Mouse (Mus musculus) retina, embryonic 14.5 days (tissue): ENCODE data around the gene Psmb9.
"Not testable (repeated sequence)": the region's sequence is repeated elsewhere in the genome, so short reads cannot be mapped to it uniquely, and the experiment has no call there.

Experiments
- DNase-seq: peaks from one replicate; pipeline ENCODE4 v3.0.0-alpha.2; 2015; ENCODE audit warnings: low spot score

The Psmb9 gene

DNA sequence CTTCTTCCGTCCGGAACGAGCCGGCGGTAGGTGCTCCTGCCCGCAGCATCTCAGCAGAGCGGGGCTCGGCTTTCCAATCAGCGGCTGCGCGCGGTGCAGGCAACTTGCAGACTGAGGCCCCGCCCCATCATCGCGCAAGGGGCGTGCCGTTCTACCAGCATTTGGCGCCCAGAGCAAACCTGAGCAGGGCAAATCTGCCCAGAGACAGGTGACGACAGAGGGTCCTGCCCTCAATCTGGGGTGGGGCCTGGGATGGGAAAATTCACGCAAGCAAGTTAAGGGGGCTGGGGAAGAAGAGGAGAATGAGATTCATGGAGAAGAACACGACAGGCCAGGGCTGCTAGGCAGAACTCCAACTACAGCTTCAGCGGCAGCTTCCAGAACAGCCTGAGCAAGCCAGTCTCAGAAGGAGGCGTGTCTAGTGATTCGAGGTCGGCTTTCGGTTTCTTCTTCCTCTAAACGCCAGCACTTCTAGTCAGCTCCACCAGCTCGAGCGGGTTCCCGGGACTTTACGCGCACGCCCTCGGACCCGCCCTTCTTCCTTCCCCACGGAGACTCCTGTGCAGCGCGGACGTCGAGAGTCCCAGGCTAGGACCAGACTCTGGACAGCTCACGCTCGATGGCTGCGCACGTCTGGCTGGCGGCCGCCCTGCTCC lies at the start of gene Psmb9, which contains the start of gene Tap1:
TSS of gene Psmb9 (minus strand) at position 504 of the 656 bp plus-strand sequence.
TSS of gene Tap1 (plus strand) at position 293 of the 656 bp plus-strand sequence.
- DNase-seq = peak; percentile 95

- DNase-seq = no peak
Measured at GRCm38 (mm10) chr17:34236691-34237090, 49.1 kb upstream of the Psmb9 start.

- peak; percentile 84 for DNase-seq
Measured at GRCm38 (mm10) chr17:34234926-34235325, 47.4 kb upstream of the Psmb9 start.

DNA sequence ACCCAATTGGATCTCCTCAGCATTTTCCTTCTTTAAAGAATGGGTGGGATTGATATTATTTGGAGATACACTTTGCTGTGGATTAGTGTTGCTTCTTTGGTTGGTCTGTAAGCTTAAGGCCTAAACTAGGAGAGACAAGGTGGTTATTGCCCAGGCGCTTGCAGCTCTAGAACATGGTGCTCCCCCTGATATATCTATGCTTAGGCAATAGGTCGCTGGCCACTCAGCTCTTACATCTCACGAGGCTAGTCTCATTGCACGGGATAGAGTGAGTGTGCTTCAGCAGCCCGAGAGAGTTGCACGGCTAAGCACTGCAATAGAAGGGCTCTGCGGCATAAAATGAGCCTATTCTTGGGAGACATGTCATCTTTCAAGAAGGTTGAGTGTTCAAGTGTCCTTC lies 44.5 kb upstream of the Psmb9 start:
- DNase-seq = not testable (repeated sequence)

DNA sequence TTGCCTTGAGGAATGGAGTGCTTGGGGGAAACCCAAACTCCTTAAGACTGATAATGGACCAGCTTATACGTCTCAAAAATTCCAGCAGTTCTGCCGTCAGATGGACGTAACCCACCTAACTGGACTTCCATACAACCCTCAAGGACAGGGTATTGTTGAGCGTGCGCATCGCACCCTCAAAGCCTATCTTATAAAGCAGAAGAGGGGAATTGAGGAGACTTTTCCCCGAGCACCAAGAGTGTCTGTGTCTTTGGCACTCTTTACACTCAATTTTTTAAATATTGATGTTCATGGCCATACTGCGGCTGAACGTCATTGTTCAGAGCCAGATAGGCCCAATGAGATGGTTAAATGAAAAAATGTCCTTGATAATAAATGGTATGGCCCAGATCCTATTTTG lies 43.4 kb upstream of the Psmb9 start:
- DNase-seq = not testable (repeated sequence)

DNA sequence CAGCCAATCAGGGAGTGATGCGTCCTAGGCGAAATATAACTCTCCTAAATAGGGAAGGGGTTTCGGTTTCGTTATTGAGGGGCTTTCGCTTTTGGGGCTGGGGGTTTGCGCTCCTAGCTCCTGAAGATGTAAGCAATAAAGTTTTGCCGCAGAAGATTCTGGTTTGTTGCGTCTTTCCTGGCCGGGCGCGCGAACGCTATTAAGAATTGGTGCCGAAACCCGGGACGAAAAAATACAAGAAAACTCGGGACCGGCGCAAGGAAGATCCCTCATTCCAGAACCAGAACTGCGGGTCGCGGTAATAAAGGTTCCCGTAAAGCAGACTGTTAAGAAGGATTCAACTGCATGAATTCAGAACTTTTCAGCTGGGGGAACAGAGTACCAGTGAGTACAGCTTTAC lies 38.3 kb upstream of the Psmb9 start:
- DNase-seq = not testable (repeated sequence)

DNA sequence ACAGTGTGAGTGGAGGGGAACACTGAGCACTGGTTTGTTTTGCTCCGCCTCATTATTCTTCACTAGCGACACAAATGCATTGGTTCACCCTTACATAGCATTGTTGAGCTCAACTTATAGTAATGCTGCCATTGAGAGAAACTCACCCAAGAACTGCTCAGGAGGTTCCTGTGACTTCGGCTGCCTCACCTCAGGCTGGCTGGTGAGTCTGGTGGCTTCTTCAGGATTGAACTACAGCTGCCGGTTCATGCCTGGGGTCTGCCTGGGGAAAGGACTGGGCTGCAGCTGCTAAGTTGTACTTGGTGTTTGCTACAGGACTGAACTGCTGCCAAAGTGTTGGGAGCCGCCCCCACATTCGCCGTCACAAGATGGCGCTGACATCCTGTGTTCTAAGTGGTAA lies 37.9 kb upstream of the Psmb9 start:
- no peak for DNase-seq

- no peak for DNase-seq
Measured at GRCm38 (mm10) chr17:34224816-34225215, 37.3 kb upstream of the Psmb9 start.

GRCm38 (mm10) chr17:34220401-34220800 lies 32.8 kb upstream of the Psmb9 start:
- DNase-seq = not testable (repeated sequence)

GRCm38 (mm10) chr17:34219801-34220200 lies 32.2 kb upstream of the Psmb9 start:
- not testable (repeated sequence) for DNase-seq

GRCm38 (mm10) chr17:34219096-34219495 lies 31.5 kb upstream of the Psmb9 start:
- DNase-seq = not testable (repeated sequence)

- no peak for DNase-seq
Measured at GRCm38 (mm10) chr17:34218675-34219074, 31.1 kb upstream of the Psmb9 start.

- no peak for DNase-seq
Measured at GRCm38 (mm10) chr17:34217986-34218385, 30.4 kb upstream of the Psmb9 start.

DNA sequence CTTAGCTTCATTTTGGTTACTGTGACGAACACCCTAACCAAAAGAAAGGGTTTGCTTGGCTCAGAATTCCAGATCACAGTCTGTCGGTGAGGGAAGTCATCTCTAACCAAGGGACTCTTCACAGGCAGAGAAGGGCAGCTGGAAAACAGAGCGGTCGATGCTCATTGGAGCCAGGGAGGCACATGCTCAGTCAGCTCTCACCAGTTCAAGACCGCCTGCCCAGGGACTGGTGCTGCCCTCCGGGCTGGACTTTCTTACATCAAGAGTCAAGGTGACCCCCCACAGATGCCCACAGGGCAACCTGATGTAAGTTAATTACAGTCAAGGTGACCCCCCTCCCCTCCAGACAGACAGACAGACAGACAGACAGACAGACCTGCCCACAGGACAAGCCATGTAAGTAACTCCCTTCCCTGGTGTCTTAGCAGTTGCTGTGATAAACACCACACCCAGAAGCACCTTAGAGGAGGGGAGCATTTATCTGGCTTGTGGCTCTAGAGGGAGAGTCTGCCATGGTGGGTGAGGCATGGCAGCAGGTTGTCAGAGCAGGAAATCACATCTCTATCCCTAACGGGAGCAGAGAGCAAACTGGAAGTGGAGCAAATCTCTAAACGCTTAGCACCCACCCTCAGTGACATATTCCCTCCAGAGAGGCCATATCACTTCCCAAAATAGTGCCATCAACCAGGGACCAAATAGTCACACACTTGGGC lies 29.8 kb upstream of the Psmb9 start:
- DNase-seq = no peak

- DNase-seq = no peak
Measured at GRCm38 (mm10) chr17:34215176-34215575, 27.6 kb upstream of the Psmb9 start.

DNA sequence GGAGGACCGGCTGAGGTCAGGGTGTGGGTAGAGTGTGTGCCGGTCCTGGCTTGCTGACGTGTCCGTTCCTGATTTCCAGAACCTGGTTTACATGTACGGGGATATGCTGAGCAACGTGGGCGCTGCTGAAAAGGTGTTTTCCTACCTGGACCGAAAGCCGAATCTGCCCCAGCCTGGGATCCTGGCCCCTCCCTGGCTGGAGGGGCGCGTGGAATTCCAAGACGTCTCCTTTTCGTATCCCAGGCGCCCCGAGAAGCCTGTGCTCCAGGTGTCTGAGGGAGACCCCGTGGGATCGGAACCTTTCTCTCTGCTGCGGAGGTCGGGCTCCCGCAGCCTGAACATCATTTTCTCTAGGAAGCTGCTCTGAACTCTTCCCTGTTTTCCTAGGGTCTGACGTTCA lies 26.4 kb upstream of the Psmb9 start:
- no peak for DNase-seq

DNA sequence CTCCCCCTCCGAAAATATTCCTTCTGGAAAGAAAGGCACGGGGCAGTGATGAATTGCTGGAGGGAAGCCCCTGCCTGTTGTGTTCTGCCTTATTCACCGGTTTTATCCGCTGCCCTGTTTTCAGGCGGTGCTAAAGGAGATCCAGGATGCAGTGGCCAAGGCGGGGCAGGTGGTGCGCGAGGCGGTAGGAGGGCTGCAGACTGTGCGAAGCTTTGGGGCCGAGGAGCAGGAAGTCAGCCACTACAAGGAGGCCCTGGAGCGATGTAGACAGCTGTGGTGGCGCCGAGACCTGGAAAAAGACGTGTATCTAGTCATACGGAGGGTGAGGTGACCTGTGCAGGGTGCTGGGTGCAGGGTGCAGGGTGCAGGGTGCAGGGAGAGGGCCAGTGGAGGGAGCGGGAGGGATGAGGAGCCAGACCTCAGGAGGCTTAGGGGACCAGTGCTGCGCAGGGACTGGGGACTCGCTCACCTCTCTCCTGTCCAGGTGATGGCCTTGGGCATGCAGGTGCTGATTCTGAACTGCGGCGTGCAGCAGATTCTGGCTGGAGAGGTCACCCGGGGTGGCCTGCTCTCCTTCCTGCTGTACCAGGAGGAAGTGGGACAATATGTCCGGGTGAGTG lies 24.3 kb upstream of the Psmb9 start:
- no peak for DNase-seq

GRCm38 (mm10) chr17:34210599-34210998 lies 23.0 kb upstream of the Psmb9 start:
- DNase-seq = no peak

GRCm38 (mm10) chr17:34209680-34210079 lies 22.1 kb upstream of the Psmb9 start:
- no peak for DNase-seq

DNA sequence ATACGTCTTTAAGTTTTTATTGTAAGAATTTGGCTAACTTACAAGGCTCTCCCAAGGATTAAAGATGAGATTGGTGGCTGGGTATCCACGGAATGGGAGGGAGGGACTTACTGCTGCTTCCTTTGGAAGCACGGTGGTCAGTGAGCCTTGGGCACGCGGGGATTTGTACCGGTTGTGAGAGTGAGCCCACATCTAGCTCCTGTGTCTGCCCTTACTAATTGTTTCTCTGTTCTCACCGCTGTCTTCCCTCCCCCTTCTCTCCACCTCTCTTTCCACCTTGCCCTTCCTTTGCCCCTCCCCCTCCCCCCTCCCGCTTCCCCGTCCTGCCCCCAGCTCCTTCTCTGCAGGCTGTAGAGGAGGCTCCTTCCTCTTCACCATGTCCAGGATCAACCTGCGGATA lies 20.9 kb upstream of the Psmb9 start:
- DNase-seq = no peak

DNA sequence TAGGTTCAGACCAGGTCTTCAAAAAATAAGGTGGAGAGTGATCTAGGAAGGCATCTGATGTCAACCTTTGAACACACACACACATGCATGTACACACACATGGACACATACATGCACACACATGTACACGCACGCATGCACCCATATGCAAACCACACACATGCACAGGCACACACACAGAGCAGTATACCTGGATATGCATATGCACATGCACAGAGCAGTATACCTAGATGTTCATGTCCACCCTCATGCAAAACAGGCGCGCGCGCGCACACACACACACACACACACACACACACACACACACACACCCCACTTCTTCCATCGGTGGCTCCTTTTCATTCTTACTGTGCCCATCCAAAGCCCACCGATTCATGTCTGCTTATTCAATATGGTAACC lies 20.3 kb upstream of the Psmb9 start:
- no peak for DNase-seq

- DNase-seq = no peak
Measured at GRCm38 (mm10) chr17:34207456-34207855, 19.9 kb upstream of the Psmb9 start.

GRCm38 (mm10) chr17:34206731-34207130 lies 19.2 kb upstream of the Psmb9 start:
- DNase-seq = no peak
